Mouse (Mus musculus): Measurements from ENCODE around the gene Prrt1. TPM values are rescaled to one million over a fixed set of nuclear protein-coding genes. Genes with fewer than 3 reads are reported as not detected.
A peak's percentile ranks its signal among the peaks of the same experiment; 100 is the strongest.

Gene Prrt1
- polyA plus RNA-seq, 1 experiment from 2014 or later: 2.8 TPM

DNA sequence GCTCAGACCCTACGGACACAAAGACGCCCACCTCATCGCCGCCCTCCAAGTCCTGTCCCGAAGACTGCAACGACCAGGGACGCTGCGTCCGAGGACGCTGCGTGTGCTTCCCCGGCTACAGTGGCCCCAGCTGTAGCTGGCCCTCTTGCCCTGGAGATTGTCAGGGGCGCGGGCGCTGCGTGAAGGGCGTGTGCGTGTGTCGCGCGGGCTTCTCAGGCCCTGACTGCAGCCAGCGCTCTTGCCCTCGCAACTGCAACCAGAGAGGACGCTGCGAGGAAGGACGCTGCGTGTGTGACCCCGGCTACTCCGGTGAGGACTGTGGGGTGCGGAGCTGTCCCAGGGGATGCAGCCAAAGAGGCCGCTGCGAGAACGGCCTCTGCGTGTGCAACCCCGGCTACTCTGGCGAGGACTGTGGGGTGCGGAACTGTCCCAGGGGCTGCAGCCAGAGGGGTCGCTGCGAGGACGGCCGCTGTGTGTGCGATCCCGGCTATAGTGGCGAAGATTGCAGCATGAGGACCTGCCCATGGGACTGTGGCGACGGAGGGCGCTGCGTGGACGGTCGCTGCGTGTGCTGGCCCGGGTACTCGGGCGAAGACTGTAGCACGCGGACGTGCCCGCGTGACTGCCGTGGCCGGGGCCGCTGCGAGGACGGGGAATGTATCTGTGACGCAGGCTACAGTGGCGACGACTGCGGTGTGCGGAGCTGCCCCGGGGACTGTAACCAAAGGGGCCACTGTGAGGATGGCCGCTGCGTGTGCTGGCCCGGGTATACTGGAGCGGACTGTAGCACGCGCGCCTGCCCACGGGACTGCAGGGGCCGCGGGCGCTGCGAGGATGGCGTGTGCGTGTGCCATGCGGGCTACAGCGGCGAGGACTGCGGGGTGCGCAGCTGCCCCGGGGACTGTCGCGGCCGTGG lies 42.1 kb downstream of the Prrt1 start:
- peak overlapping the region; percentile 50 for H3K9ac ChIP-seq

DNA sequence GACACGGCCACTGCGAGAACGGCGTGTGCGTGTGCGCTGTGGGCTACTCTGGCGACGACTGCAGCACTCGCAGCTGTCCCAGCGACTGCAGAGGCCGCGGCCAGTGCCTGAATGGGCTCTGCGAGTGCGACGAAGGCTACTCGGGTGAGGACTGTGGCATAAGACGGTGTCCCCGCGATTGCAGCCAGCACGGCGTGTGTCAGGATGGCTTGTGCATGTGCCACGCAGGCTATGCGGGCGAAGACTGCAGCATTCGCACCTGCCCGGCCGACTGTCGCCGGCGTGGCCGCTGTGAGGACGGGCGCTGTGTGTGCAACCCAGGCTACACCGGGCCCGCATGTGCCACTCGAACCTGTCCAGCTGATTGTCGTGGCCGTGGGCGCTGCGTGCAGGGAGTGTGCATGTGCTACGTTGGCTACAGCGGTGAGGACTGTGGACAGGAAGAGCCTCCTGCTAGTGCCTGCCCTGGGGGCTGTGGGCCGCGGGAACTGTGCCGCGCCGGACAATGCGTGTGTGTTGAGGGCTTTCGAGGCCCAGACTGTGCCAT lies 43.0 kb downstream of the Prrt1 start:
- H3K4me3 ChIP-seq: peak overlapping the region; percentile 35
- 29% methylated on average over 49 of the region's 49 CpGs for WGBS
- peaks cover 15% of the 10 kb centered on the region for H3K4me1 ChIP-seq
- no peak for ATAC-seq
- H3K9ac ChIP-seq: peak overlapping the region; percentile 50
- H3K4me2 ChIP-seq: peak overlapping the region; percentile 63
- no peaks in the 10 kb centered on the region for H3K9me3 ChIP-seq (replicated peaks)
- no peaks in the 10 kb centered on the region for H3K36me3 ChIP-seq (ENCODE audit: poor library complexity, severe bottlenecking)
- no peak overlapping the region for H3K27ac ChIP-seq
- H3K27me3 ChIP-seq: peaks cover 71% of the 10 kb centered on the region

More for the DNA sequence above, 42.1 kb downstream of the Prrt1 start:
- ATAC-seq: peak; percentile 21; the same call in 1 of the 2 replicates
- Histone ChIP-seq H3K36me3 (ENCODE audit: poor library complexity, severe bottlenecking) (no peaks in the 10 kb centered on the region), H3K27me3 (peaks cover 71% of the 10 kb centered on the region), H3K4me1 (peaks cover 15% of the 10 kb centered on the region), H3K9me3 (replicated peaks) (no peaks in the 10 kb centered on the region), H3K27ac (no peak overlapping the region), H3K4me2 (peak overlapping the region; percentile 63), H3K4me3 (peak overlapping the region; percentile 35)
- WGBS: 8% methylated on average over 90 of the region's 93 CpGs

DNA sequence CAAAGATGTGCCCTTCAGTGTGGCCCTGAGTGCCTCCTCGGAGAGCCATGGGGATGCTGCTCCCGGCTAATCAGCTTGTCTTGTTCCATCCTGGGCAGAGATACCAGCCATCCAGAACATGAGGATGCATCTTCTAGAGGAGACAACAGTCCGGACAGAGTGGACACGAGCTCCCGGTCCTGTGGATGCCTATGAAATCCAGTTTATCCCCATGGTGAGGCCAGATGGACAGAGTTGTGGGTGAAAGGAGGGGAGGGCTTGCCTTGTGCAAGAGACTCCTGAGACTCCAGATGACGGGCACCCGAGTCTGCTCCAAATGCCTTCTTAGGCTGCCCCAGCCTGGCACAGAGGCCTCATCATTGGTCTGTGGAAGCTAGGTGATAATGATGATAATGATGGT lies 43.8 kb downstream of the Prrt1 start:
- ATAC-seq: no peak
- Histone ChIP-seq H3K4me1 (peaks cover 15% of the 10 kb centered on the region), H3K9me3 (replicated peaks) (no peaks in the 10 kb centered on the region), H3K4me2 (no peak overlapping the region), H3K27me3 (peaks cover 68% of the 10 kb centered on the region), H3K36me3 (ENCODE audit: poor library complexity, severe bottlenecking) (no peaks in the 10 kb centered on the region), H3K9ac (no peak overlapping the region), H3K27ac (no peak overlapping the region), H3K4me3 (no peak overlapping the region)
- WGBS: 86% methylated on average over 7 of the region's 7 CpGs

DNA sequence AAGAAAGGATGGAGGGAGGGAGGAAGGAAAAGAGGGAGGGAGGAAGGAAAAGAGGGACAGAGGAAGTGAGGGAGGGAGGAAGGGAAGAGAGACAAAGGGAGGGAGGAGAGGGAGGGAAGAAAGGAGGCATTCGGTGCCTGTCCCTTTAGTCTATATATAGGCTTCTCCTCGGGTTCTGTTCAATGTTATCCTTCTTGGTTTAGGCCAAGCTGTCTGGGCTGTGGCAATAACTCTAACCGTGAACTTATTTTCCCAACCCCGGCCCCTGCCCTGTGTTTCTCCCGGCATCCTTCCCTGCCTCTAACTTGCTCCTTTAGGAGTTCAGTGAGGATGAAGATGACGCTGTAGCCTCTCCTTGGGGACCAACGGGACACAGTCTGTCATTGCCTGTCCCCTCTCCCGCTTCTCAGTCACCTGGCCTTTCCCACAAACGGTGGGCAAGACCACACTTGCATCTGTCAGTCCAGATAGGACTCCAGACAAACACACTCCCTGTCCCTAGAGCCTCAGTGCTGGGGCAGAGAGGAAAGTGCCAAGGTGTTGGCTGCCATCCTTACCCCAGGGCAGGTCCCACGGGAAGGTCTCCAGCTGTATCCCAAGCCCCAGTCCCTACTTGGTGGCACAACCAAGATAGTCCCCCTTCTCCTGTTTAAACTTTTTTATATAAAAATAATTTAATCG lies 45.3 kb downstream of the Prrt1 start:
- WGBS: 76% methylated on average over 11 of the region's 11 CpGs
- ATAC-seq: no peak
- Histone ChIP-seq H3K9ac (no peak overlapping the region), H3K27me3 (peaks cover 66% of the 10 kb centered on the region), H3K27ac (no peak overlapping the region), H3K36me3 (ENCODE audit: poor library complexity, severe bottlenecking) (no peaks in the 10 kb centered on the region), H3K4me3 (no peak overlapping the region), H3K9me3 (replicated peaks) (no peaks in the 10 kb centered on the region), H3K4me1 (peaks cover 15% of the 10 kb centered on the region), H3K4me2 (no peak overlapping the region)

DNA sequence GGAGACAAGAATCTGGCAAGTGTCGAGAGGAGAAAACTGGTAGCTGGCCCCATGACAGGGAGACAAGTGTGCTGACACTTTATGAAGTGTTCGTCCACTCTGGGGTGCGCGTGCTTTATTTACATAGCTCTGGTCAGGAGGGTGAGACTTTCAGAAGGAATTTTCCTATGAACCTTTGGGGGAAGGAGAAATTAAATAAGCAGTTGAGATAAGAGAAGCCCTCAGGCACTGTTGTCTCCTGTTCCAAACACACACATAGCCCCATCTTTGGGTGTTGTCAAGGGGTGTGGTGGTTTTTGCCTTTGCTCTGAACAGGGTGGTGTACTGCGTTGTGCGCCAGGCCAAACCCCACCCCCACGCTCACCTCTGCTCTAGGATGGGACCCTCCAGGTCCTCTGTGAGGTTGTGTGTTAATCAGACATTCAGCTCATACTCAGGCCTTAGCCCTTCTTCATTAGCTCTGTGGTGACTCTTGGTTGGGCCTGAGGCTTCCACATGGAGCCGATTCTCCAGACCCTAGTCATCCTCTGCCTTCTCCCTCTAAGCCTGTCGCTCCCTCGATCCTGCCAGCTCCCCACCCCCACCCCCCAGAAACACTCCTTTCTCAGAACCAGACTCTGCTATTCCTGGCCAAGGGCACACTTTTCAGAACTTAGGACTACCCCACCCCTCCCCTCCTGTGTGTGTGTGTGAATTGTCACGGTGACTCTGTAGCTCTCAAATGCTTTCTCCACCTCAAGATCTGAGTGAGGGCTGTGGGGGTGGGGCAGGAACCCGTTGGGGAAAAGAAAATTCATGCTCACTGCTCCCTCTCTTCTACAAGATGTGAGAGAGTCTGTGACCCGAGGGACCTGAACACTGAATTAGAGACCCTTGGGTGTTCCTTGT lies 46.1 kb downstream of the Prrt1 start:
- Histone ChIP-seq H3K36me3 (ENCODE audit: poor library complexity, severe bottlenecking) (no peaks in the 10 kb centered on the region), H3K27ac (no peak overlapping the region), H3K4me2 (no peak overlapping the region), H3K4me3 (no peak overlapping the region), H3K4me1 (peaks cover 15% of the 10 kb centered on the region), H3K9me3 (replicated peaks) (no peaks in the 10 kb centered on the region), H3K9ac (no peak overlapping the region), H3K27me3 (peaks cover 64% of the 10 kb centered on the region)
- WGBS: 72% methylated on average over 13 of the region's 13 CpGs
- ATAC-seq: no peak

DNA sequence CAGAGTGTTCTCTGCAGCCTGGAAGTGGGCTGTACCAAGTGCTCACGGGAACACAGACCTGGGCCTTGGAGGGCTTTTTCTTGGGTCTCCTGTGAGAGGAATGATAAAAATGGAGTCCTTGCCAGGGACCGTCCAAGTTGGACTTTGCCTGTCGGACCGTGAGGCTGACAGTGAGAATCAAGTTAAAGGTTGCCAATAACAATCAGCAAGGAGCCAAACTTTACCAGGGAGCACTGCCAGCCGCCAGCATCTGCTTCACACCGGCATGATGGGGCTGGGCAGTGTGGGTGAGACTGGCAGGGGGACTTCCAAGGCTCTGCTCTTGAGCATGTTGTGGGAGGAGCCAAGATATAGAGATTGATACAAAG lies 46.7 kb downstream of the Prrt1 start:
- WGBS: 84% methylated on average over 6 of the region's 6 CpGs
- Histone ChIP-seq H3K36me3 (ENCODE audit: poor library complexity, severe bottlenecking) (no peaks in the 10 kb centered on the region), H3K9me3 (replicated peaks) (no peaks in the 10 kb centered on the region), H3K4me1 (peaks cover 13% of the 10 kb centered on the region), H3K27me3 (peaks cover 59% of the 10 kb centered on the region), H3K27ac (no peak overlapping the region), H3K4me3 (no peak overlapping the region), H3K4me2 (no peak overlapping the region), H3K9ac (no peak overlapping the region)
- no peak for ATAC-seq

DNA sequence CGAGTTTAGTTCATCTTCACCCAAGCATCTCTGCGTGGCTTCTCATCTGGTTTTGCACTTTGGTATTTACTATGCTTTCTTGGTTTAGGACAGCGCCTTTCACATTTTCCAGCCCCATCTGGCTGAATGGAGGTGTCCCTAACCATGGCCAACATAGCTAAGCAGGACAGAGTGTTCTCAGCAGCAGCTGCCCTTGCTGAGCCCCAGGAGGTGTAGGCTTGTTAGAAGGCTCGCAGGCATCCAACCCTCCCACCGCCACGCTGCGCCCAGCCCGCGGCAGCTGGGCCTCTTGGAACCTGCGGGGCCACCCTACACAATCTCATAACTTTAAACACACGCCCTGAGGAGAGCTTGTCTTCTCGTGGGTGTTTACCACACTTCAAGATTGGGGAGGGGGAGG lies 47.3 kb downstream of the Prrt1 start:
- Histone ChIP-seq H3K4me2 (no peak overlapping the region), H3K27me3 (peaks cover 53% of the 10 kb centered on the region), H3K4me3 (no peak overlapping the region), H3K36me3 (ENCODE audit: poor library complexity, severe bottlenecking) (no peaks in the 10 kb centered on the region), H3K9me3 (replicated peaks) (no peaks in the 10 kb centered on the region), H3K9ac (no peak overlapping the region), H3K27ac (no peak overlapping the region), H3K4me1 (peaks cover 7% of the 10 kb centered on the region)
- WGBS: 81% methylated on average over 12 of the region's 12 CpGs
- no peak for ATAC-seq

DNA sequence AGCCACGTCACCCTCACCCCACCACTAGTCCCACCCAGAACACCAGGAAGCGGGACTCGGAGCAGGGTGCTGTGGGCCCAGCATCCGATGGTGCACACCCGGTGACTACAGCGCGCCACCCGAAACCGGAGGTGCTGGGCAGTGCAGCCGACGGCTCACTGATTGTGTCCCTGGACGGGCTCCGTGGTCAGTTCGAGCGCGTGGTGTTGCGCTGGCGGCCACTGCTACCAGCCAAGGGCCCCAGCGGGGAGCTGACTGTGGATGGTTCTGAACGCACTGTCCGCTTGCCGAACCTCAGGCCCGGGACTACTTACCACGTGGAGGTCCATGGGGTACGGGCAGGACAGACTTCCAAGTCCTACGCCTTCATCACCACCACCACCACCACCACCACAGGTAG lies 50.9 kb downstream of the Prrt1 start:
- H3K4me2 ChIP-seq: no peak overlapping the region
- ATAC-seq: no peak
- 86% methylated on average over 26 of the region's 26 CpGs for WGBS
- peaks cover 20% of the 10 kb centered on the region for H3K27me3 ChIP-seq
- H3K4me3 ChIP-seq: no peak overlapping the region
- H3K27ac ChIP-seq: no peak overlapping the region
- H3K9ac ChIP-seq: no peak overlapping the region
- no peaks in the 10 kb centered on the region for H3K36me3 ChIP-seq (ENCODE audit: poor library complexity, severe bottlenecking)
- no peaks in the 10 kb centered on the region for H3K9me3 ChIP-seq (replicated peaks)
- peaks cover 4% of the 10 kb centered on the region; the same call in 1 of the 2 replicates for H3K4me1 ChIP-seq

DNA sequence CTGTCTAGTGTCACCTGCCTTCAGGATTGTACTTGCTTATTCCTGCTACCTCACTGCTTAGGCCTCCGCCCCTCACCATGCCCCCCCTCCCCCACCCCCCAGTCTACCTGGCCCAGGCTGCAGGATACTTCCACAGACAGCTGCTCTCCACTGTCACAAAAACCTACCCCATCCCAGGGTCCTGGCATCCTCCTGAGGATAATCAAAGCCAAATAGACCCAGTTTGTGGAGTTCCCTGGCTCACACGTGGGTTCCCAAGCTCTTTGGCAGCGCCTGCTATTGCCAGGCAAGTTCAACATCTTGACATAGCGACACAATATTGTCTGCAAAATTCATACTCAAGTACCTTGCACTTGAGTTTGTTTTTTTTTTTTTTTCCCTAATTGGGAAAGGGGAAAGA lies 51.3 kb downstream of the Prrt1 start:
- Histone ChIP-seq H3K27ac (no peak overlapping the region), H3K9ac (no peak overlapping the region), H3K4me3 (no peak overlapping the region), H3K9me3 (replicated peaks) (no peaks in the 10 kb centered on the region), H3K27me3 (peaks cover 16% of the 10 kb centered on the region), H3K4me2 (no peak overlapping the region), H3K4me1 (peaks cover 7% of the 10 kb centered on the region), H3K36me3 (ENCODE audit: poor library complexity, severe bottlenecking) (no peaks in the 10 kb centered on the region)
- WGBS: 75% methylated on average over 4 of the region's 4 CpGs
- ATAC-seq: no peak

DNA sequence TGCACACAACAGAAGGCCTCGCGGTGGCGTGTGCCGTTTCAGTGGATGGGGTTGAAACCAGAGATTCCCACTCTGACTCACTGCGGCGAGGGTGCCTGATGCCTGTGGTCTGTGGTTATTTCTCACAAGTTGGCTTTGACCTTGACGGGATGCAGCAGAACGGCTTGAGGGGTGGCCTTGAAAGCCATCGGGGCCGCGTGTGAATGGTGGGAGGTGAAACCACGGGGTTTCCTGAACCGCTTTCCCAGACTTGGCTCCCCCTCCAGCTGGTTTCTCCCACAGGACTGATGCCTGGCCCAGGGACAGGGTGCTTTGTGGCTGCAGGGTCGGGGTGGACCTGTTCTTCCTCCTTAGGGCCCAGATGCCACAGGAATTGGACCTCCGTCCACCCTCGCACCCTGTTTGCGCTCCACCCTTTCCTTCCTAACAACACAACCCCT lies 51.8 kb downstream of the Prrt1 start:
- no peaks in the 10 kb centered on the region for H3K9me3 ChIP-seq (replicated peaks)
- H3K27ac ChIP-seq: no peak overlapping the region
- no peak overlapping the region for H3K4me3 ChIP-seq
- no peak overlapping the region for H3K9ac ChIP-seq
- no peak overlapping the region for H3K4me2 ChIP-seq
- peaks cover 12% of the 10 kb centered on the region for H3K27me3 ChIP-seq
- H3K4me1 ChIP-seq: peaks cover 7% of the 10 kb centered on the region
- 84% methylated on average over 17 of the region's 17 CpGs for WGBS
- ATAC-seq: no peak
- no peaks in the 10 kb centered on the region for H3K36me3 ChIP-seq (ENCODE audit: poor library complexity, severe bottlenecking)

DNA sequence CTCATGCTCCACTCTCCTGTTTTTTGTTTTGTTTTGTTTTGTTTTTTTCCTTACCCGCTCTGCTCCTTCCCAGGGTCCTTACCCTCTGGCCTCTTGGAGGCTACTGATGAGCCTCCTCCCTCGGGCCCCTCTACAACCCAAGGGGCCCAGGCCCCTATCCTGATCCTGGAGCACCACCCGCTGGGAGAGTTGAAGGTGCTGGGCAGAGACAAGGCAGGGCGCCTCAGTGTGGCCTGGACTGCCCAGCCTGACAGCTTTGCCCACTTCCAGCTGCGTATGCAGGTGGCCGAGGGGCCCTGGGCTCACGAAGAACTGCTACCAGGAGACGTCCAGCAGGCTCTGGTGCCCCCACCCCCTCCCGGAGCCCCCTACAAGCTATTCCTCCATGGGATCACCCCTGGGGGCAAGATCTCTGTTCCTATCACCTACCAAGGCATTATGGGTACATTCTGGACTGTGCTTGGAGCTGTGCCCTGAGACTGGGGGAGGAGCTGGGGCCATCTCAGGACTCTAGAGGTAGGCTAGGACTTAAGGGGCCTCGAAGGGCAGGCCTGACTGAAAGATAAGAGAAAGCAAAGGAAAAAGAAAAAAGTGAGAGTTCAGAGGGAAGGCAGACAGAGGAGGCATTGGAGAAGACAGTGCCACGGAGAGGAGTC lies 52.7 kb downstream of the Prrt1 start:
- 73% methylated on average over 11 of the region's 11 CpGs for WGBS
- Histone ChIP-seq H3K4me2 (no peak overlapping the region), H3K4me1 (peaks cover 7% of the 10 kb centered on the region), H3K9me3 (replicated peaks) (no peaks in the 10 kb centered on the region), H3K9ac (no peak overlapping the region), H3K36me3 (ENCODE audit: poor library complexity, severe bottlenecking) (no peaks in the 10 kb centered on the region), H3K27ac (no peak overlapping the region), H3K4me3 (no peak overlapping the region), H3K27me3 (peaks cover 12% of the 10 kb centered on the region; the same call in 1 of the 2 replicates)
- ATAC-seq: no peak
